Mouse (Mus musculus): ENCODE measurements around the gene Plscr1. TPM values are rescaled to one million over a fixed set of nuclear protein-coding genes. Genes with fewer than 3 reads are reported as not detected.

The Plscr1 gene
- total and polyA plus RNA-seq, 3 experiments: 5.5 to 9.5 TPM; not detected in 1

DNA sequence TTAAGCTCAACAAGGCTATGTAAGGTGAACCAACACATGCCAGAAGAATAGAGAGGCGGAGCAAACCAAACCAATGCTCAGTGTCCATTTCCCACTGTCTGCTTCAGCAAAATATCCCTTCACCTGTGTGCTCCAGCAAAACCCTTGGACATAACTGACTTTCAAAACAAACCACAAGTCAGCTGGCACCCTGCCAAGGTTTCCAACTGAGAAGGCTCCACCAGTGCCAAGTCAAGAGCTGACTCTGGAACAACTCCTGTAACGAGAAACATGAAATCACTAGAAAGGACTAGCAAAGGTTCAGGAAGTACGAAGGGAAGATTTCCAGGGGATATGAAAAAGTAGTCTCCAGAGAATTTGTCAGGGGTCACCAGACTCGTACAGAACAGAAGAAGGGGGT, 21.4 kb downstream of the Plscr1 start:
- DNase-seq (ENCODE audit: low read depth, low spot score): peak; percentile 61

DNA sequence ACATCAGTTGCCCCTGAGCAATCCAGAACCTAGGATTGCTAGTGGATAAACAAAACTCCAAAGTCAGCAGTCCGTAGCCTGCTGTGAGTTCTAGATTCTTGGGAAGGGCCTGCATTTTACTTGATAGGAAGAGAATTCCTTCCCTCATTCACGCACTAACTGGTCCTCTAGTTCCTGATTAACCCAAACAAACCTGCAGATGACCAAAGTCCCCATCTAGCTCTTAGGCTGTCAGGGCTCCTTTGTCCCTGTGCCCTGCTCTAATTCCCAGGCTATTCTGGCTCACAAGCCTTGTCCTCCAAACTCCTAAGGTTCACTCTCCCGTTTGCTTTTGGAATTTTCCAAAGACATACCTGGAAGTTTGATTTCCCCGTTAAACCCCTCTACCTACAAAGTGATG, 23.1 kb downstream of the Plscr1 start:
- DNase-seq (ENCODE audit: low read depth, low spot score): no peak
- Histone ChIP-seq H3K9me3 (replicated peaks; ENCODE audit: insufficient read depth, low read length) (no peaks in the 10 kb centered on the region), H3K9ac (ENCODE audit: control insufficient read depth, low read depth, low read length, poor library complexity, severe bottlenecking) (no peak overlapping the region), H3K27ac (ENCODE audit: control insufficient read depth, low read depth, low read length) (no peak overlapping the region), H3K4me3 (ENCODE audit: control insufficient read depth in 1 of 2, insufficient read depth in 1 of 2, low read depth in 2 of 2, low read length in 2 of 2) (no peak overlapping the region), H3K79me2 (ENCODE audit: control insufficient read depth, insufficient read depth, low read length, poor library complexity) (no peaks in the 10 kb centered on the region; the same call in 1 of the 2 replicates), H3K4me1 (ENCODE audit: control insufficient read depth in 1 of 2, insufficient read depth in 2 of 2, low read length in 2 of 2) (peaks cover 30 to 38% of the 10 kb centered on the region in 2 experiments), H3K27me3 (ENCODE audit: control insufficient read depth in 1 of 2, insufficient read depth in 2 of 2, low read length in 2 of 2) (no peaks in the 10 kb centered on the region), H3K36me3 (ENCODE audit: control insufficient read depth in 1 of 2, insufficient read depth in 2 of 2, low read length in 2 of 2) (peaks cover 0 to 39% of the 10 kb centered on the region in 2 experiments; a peak in 2 of 4 replicates)
- no peak for TF ChIP-seq ELF1 (IDR thresholded peaks at IDR 0.05; ENCODE audit: low read depth, low read length)
- TF ChIP-seq TAL1 (IDR thresholded peaks at IDR 0.05; ENCODE audit: low read length): no peak
- no peak for TF ChIP-seq ETS1 (IDR thresholded peaks at IDR 0.05; ENCODE audit: low read depth, low read length)
- no peak for TF ChIP-seq CTCF (IDR thresholded peaks at IDR 0.05 in 2 of 3, conservative IDR thresholded peaks at IDR 0.05 in 1 of 3; ENCODE audit: control insufficient read depth in 1 of 3, insufficient read depth in 1 of 3, low read depth in 2 of 3, low read length in 3 of 3, poor library complexity in 1 of 3, severe bottlenecking in 1 of 3)
- TF ChIP-seq EP300 (IDR thresholded peaks at IDR 0.05; ENCODE audit: low read depth in 1 of 2, low read length in 2 of 2): no peak
- no peak for TF ChIP-seq ZMIZ1 (IDR thresholded peaks at IDR 0.05; ENCODE audit: low read depth, low read length)
- TF ChIP-seq USF2 (IDR thresholded peaks at IDR 0.05; ENCODE audit: borderline replicate concordance in 1 of 2, insufficient read depth in 1 of 2, low read depth in 1 of 2, low read length in 2 of 2): no peak
- no peak for TF ChIP-seq RCOR1 (IDR thresholded peaks at IDR 0.05; ENCODE audit: low read depth, low read length)
- TF ChIP-seq RAD21 (IDR thresholded peaks at IDR 0.05; ENCODE audit: low read depth, low read length): no peak
- no peak for TF ChIP-seq ZNF384 (IDR thresholded peaks at IDR 0.05; ENCODE audit: low read depth, low read length)
- no peak for TF ChIP-seq USF1 (IDR thresholded peaks at IDR 0.05; ENCODE audit: low read depth, low read length)
- TF ChIP-seq JUND (IDR thresholded peaks at IDR 0.05; ENCODE audit: low read depth, low read length): no peak
- no peak for TF ChIP-seq ZKSCAN1 (IDR thresholded peaks at IDR 0.05; ENCODE audit: low read depth, low read length)
- no peak for TF ChIP-seq SIN3A (IDR thresholded peaks at IDR 0.05; ENCODE audit: low read length)
- TF ChIP-seq NRF1 (IDR thresholded peaks at IDR 0.05; ENCODE audit: insufficient read depth, low read depth, low read length, poor library complexity, severe bottlenecking): no peak
- no peak for TF ChIP-seq TCF12 (IDR thresholded peaks at IDR 0.05; ENCODE audit: low read depth, low read length)
- no peak for TF ChIP-seq CHD1 (IDR thresholded peaks at IDR 0.05; ENCODE audit: low read depth, low read length)

More for the DNA sequence above, 21.4 kb downstream of the Plscr1 start:
- no peak overlapping the region for H3K9ac ChIP-seq (ENCODE audit: control insufficient read depth, low read depth, low read length, poor library complexity, severe bottlenecking)
- no peaks in the 10 kb centered on the region for H3K27me3 ChIP-seq (ENCODE audit: control insufficient read depth in 1 of 2, insufficient read depth in 2 of 2, low read length in 2 of 2)
- H3K4me3 ChIP-seq (ENCODE audit: control insufficient read depth in 1 of 2, insufficient read depth in 1 of 2, low read depth in 2 of 2, low read length in 2 of 2): no peak overlapping the region
- TF ChIP-seq SIN3A (IDR thresholded peaks at IDR 0.05; ENCODE audit: low read length): no peak
- TF ChIP-seq HCFC1 (IDR thresholded peaks at IDR 0.05; ENCODE audit: low read depth, low read length): no peak
- no peak for TF ChIP-seq BHLHE40 (IDR thresholded peaks at IDR 0.05; ENCODE audit: borderline replicate concordance, low read depth, low read length)
- no peak for TF ChIP-seq POLR2A (IDR thresholded peaks at IDR 0.05; ENCODE audit: control insufficient read depth in 1 of 2, insufficient read depth in 1 of 2, low read depth in 1 of 2, low read length in 2 of 2, poor library complexity in 1 of 2)
- TF ChIP-seq ZKSCAN1 (IDR thresholded peaks at IDR 0.05; ENCODE audit: low read depth, low read length): no peak
- TF ChIP-seq MXI1 (IDR thresholded peaks at IDR 0.05; ENCODE audit: low read depth, low read length): no peak
- TF ChIP-seq GATA1 (IDR thresholded peaks at IDR 0.05; ENCODE audit: low read depth, low read length): no peak
- no peak for TF ChIP-seq EP300 (IDR thresholded peaks at IDR 0.05; ENCODE audit: low read depth in 1 of 2, low read length in 2 of 2)
- no peak for TF ChIP-seq NRF1 (IDR thresholded peaks at IDR 0.05; ENCODE audit: insufficient read depth, low read depth, low read length, poor library complexity, severe bottlenecking)
- TF ChIP-seq TAL1 (IDR thresholded peaks at IDR 0.05; ENCODE audit: low read length): no peak
- no peak for TF ChIP-seq MEF2A (IDR thresholded peaks at IDR 0.05; ENCODE audit: extremely low read depth, insufficient replicate concordance, low read depth, low read length, poor library complexity, severe bottlenecking)
- TF ChIP-seq ETS1 (IDR thresholded peaks at IDR 0.05; ENCODE audit: low read depth, low read length): 0 out of 2 replicates have a peak, but pooled peaks have one; percentile 33
- 0 out of 2 replicates have a peak, but pooled peaks have one; percentile 12 for TF ChIP-seq RCOR1 (IDR thresholded peaks at IDR 0.05; ENCODE audit: low read depth, low read length)
- TF ChIP-seq RAD21 (IDR thresholded peaks at IDR 0.05; ENCODE audit: low read depth, low read length): no peak
- TF ChIP-seq ZMIZ1 (IDR thresholded peaks at IDR 0.05; ENCODE audit: low read depth, low read length): no peak
- no peak for TF ChIP-seq MYB (IDR thresholded peaks at IDR 0.05; ENCODE audit: low read depth, low read length)
- TF ChIP-seq POLR2AphosphoS2 (IDR thresholded peaks at IDR 0.05; ENCODE audit: low read length): no peak
- H3K27ac ChIP-seq (ENCODE audit: control insufficient read depth, low read depth, low read length): no peak overlapping the region
- H3K9me3 ChIP-seq (replicated peaks; ENCODE audit: insufficient read depth, low read length): no peaks in the 10 kb centered on the region
- H3K4me1 ChIP-seq (ENCODE audit: control insufficient read depth in 1 of 2, insufficient read depth in 2 of 2, low read length in 2 of 2): peaks cover 23 to 39% of the 10 kb centered on the region in 2 experiments
- H3K79me2 ChIP-seq (ENCODE audit: control insufficient read depth, insufficient read depth, low read length, poor library complexity): no peaks in the 10 kb centered on the region; the same call in 1 of the 2 replicates
- peaks cover 0 to 31% of the 10 kb centered on the region in 2 experiments; a peak in 2 of 4 replicates for H3K36me3 ChIP-seq (ENCODE audit: control insufficient read depth in 1 of 2, insufficient read depth in 2 of 2, low read length in 2 of 2)

Measured in MEL (cell line).